Mouse (Mus musculus) lung, postnatal 10 days (tissue): ENCODE measurements around the gene 4933428G20Rik.

ENCODE experiments used
- DNase-seq: peaks from one replicate; pipeline ENCODE4 v3.0.0; 2021

Gene 4933428G20Rik

GRCm38 (mm10) chr11:97499865-97500719 lies at the start of gene 4933428G20Rik:
4933428G20Rik (minus strand) TSS chr11:97500340.
- no peak for DNase-seq

GRCm38 (mm10) chr11:97548757-97549156 lies 48.6 kb upstream of the 4933428G20Rik start:
- no peak for DNase-seq

- DNase-seq, result no peak
Measured at GRCm38 (mm10) chr11:97547957-97548706, 48.0 kb upstream of the 4933428G20Rik start.

- DNase-seq, result peak; percentile 34
Measured at GRCm38 (mm10) chr11:97546804-97547411, 46.8 kb upstream of the 4933428G20Rik start.

- no peak for DNase-seq
Measured at GRCm38 (mm10) chr11:97545808-97546560, 45.8 kb upstream of the 4933428G20Rik start.

- DNase-seq, result no peak
Measured at GRCm38 (mm10) chr11:97543883-97544282, 43.7 kb upstream of the 4933428G20Rik start.

GRCm38 (mm10) chr11:97543181-97543733 lies 43.1 kb upstream of the 4933428G20Rik start:
- DNase-seq, result no peak

DNA sequence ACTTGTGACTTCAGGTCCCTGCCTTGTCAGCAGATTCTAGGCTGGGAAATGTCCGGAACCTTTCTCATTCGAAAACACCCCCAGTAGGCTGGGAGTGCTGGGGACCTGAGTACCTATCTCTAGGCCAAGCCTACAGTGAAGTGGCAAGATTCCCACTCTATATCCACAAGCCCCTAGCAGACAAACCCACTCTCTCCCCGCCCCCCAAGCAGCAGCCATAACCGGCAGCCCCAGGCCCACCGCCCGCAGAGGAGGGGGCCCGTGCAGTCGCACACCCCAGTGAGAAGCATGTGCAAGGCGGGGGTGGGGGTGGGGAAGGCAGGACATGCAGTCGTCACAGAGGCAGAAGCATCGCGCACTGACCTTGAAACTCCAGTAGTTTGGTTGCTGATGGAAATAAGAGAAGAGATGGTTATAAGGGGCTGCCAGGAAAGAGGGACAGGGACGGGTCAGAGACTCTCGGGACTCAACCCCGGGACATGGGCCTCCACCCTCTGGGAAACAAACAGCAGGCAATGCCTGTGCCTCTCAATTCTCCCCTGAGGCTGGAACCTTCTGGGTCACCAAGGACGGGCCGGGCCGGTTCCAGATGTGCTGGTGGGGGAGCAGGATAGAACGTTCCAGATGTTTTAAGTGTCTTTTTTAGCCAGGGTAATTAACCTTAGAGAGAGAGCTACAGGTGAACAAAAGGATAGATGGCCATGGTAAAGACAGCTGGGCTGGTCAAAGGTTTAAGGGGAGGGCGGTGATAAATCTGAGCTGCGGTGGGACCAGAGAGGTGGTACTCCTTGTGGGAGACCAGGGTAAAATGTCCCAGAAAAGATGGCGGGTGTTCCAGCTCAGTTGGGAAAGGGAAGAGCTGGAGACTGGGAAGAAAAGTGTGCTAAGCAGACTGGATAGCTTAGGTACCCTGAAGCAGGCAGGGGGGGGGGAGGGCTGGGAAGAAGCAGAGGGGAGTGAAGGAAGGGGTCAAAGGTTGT lies 42.3 kb upstream of the 4933428G20Rik start:
- no peak for DNase-seq

- DNase-seq, result peak; percentile 72
Measured at GRCm38 (mm10) chr11:97540604-97541003, 40.5 kb upstream of the 4933428G20Rik start.

DNA sequence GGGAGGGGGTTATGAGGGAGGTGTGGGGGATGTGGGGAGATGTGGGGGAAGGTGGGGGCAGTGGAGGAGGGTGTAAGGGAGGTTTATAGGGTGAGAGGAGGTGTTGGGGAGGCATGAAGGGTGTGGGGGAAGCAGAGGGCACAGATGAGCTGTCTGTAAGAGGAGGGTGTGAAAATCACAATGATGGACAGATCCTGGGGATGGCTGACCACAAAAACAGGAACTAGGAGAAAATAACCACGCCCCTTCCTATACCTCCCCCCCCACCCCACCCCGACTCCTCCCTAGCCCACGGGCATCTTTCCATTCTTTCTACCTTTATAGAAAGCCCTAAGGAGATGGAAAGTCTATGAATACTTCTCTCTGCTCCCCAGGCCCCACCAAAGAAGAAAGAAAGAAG lies 40.0 kb upstream of the 4933428G20Rik start:
- no peak for DNase-seq

DNA sequence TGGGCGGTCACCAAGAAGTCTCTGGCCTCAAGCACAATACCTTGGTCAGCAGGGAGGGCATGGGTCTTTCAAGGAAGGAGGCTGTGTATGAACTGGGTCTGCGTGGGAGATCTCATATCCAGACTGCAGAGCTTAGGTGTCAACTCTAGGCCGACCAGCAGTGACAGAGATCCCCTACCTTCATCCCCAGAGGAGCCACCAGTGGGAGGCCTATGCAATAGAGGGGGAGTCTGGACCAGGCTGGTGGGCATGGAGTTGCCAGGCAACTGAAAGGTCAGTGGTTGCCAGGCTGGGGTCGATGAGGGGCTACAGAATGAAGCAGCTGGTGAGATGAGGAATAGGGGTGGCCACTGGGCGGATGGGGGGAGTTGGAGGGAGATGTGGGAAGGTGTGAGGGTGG lies 39.5 kb upstream of the 4933428G20Rik start:
- DNase-seq, result no peak

DNA sequence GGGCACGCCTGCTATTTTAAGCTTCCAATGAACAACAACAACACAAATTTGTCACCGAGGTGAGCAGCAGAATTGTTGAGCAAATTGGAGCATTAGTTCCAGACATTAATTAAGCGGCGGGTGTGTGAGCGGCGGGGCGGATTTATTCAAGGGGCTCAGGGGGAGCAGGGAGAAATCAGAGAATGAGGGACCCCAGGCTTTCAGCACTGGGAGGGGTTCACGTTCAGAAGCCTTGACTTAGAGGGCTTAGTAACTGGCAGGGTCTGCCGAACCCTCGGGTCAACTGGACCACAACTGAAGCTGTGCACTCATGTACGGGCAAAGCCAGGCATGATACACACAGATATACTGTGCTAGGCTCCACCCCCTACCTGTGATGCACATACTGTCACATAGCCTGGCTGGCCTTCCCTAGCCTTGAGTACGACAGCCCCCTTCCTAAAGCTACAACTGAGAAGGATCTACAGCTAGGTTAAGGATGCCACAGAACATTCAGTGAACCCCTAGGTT lies 37.5 kb upstream of the 4933428G20Rik start:
- no peak for DNase-seq

DNA sequence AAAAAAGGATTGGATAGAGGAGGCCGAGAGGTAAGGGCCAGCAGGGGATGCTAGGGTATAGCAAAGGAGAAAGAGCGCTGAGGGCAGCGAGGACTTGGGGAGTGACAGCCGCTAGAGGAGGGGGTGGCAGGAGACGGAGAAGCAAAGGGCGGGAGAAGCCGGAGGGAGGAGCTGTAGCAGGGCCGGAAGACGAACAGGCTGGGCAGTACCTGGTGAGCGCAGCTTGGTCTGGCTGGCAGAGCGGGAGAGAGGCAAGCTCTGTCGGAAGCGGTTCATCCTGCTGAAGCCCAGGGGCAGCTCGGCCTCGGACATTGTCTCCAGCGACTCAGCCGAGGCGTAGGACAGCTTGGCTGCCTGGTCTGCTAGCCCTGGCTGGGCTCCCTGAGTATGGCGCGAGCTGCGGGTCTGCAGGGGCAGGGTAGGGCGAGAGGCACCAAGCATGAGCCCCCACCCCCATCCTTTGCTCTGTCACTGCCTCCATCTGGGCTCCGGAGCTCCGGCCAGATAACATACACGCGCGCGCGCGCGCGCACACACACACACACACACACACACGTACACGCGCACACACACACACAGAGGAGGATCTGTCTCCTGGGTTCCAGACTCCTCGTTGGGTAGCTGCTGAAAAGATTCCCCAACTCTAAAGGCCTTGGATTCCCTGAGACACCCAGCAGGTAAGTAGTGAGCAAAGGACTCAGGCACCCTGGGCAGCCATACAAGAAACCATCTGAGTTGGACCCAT lies 36.9 kb upstream of the 4933428G20Rik start:
- DNase-seq, result no peak

DNA sequence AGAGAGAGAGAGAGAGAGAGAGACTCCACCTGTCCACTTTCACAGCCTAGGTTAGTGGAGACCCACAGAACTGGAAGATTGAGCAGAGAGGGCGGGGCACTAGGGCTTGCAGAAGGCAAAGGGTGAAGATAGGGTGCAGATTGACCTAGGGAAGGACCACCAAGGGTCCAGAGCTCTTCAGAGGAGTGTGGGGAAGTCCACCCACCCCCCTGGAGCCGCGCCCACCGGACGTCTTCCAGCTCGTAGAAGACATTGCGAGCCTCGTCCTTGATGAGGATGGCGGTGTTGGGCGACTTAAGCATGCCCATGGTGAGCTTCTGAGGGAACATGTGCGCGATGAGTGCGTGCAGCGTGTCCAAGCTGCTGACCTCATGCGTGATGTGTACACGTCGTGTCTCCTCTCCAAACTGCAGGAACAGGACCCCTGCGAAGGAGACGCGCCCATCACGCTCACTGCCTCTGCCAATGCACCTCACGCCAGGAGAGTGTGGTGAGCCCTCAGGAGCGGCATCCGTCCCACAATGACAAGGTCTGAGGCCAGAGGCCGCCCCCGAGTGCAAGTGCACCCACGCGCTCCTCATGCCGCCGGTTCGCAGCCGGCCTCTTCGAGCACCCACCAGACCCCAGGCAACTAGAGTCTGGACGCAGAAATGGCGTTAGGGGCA lies 36.1 kb upstream of the 4933428G20Rik start:
- DNase-seq, result no peak

- no peak for DNase-seq
Measured at GRCm38 (mm10) chr11:97535660-97536059, 35.5 kb upstream of the 4933428G20Rik start.

- no peak for DNase-seq
Measured at GRCm38 (mm10) chr11:97535308-97535630, 35.1 kb upstream of the 4933428G20Rik start.

DNA sequence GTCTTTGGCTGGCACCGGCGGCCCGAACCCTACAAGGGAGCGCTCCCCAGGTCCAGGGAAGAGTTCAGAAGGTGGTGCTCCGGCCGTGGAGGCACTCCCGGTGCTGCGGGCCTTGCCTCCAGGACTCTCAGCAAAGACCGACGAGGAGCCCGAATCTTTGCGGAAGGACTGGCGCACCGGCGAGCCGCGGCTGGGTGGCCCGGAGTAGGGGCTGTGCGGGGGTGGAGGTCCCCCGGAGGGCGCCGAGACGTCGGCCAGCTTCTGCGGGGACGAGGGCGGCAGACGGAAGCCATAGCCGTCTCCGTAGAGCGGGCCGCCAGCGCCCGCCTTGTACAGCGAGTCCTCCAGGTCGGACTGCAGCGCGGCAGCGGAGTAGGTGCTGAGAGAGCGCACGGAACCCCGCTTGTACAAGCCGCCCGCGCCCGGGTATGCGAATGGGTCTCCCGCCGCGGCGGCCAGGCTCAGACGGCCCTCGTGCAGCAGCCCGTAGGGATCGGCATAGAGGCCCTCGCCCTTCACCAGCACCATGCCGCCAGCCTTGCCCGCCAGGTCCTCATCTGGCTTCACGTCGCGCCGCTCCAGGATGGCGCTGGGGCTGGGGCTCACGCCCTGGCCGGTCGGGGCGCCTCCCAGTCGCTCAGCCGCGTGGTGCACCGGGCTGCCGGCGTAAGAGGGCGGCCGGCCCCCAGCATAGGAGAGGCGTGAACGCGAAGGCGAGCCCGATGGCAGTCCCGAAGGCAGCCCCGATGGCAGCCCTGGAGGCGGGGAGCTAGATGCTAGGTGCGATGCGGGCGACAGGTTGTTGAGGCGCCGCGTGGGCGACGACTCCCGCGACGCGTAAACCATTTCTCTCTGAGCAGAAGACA lies 34.5 kb upstream of the 4933428G20Rik start:
- DNase-seq, result no peak

- DNase-seq, result no peak
Measured at GRCm38 (mm10) chr11:97533653-97534052, 33.5 kb upstream of the 4933428G20Rik start.
